Mouse (Mus musculus) lung, postnatal 0 days (tissue): ENCODE measurements around the gene Parp14.

Experiments
- CTCF ChIP-seq: IDR thresholded peaks from 2 replicates; pipeline ENCODE4 v1.5.1; 2016; ENCODE audit warnings: antibody characterized with exemption, mild to moderate bottlenecking
- EP300 ChIP-seq: IDR thresholded peaks from 2 replicates; pipeline ENCODE4 v1.6.1; 2016; ENCODE audit warnings: antibody characterized with exemption, mild to moderate bottlenecking, control low read depth

DNA sequence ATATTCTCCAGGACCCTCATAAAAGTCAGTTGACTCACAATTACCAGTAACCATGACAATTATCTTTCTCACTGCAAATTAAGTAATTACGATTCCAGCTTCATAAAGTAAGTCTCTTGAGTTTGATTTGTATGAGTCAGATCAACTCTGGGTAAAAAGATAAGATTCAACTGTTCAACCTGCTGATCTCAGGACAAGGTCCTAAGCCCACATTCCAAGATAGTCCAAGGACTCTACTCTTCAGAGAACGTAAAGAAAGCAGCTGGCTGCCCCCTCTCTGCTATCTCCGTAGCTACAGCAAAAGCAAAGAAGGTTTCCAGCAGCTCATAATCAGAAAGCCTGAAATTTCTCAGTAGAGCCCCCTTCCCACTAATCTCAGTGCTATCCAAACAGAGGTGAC, 40.1 kb upstream of the Parp14 start:
- TF ChIP-seq CTCF (no peak), EP300 (no peak)
